Mouse (Mus musculus) hematopoietic stem cell, adult 5-6 weeks (primary cell): Measurements from ENCODE around the gene Tspan17. TPM values are rescaled to one million over a fixed set of nuclear protein-coding genes. Genes with fewer than 3 reads are reported as not detected.

Experiments used
- ATAC-seq, 2 experiments: fragments of 125-278 bp in 1 of 2; replicated peaks in 1 of 2; 2 replicates each; pipeline ENCODE4 v1.8.0; 2016 to 2017; ENCODE audit warnings: inconsistent platforms in 2 of 2, mild to moderate bottlenecking in 2 of 2, moderate number of reproducible peaks in 2 of 2, low read depth in 1 of 2, moderate TSS enrichment in 1 of 2; ENCODE audit not compliant: low FRiP score in 2 of 2, poor library complexity in 2 of 2, severe bottlenecking in 2 of 2, insufficient read depth in 1 of 2, low TSS enrichment in 1 of 2
- total RNA-seq: library from RNA; stranded (forward); fragments of 172-1452, 232-1000 nt; gene quantifications from 2 replicates; pipeline ENCODE4 v1.2.3, GENCODE M21; 2017

Gene Tspan17
- total RNA-seq, 1 experiment from 2014 or later: not detected

- ATAC-seq: no peak
Measured at GRCm38 (mm10) chr13:54828508-54828907, 39.3 kb downstream of the Tspan17 start.

- no peak for ATAC-seq
Measured at GRCm38 (mm10) chr13:54829450-54829849, 40.3 kb downstream of the Tspan17 start.

- no peak for ATAC-seq
Measured at GRCm38 (mm10) chr13:54836351-54837030, 47.3 kb downstream of the Tspan17 start.

- ATAC-seq: no peak
Measured at GRCm38 (mm10) chr13:54837061-54837460, 47.9 kb downstream of the Tspan17 start.

GRCm38 (mm10) chr13:54837471-54837889, 48.3 kb downstream of the Tspan17 start:
- no peak for ATAC-seq

- peak in 1 of 2 experiments; percentile 53; a peak in 2 of 4 replicates for ATAC-seq
Measured at GRCm38 (mm10) chr13:54838540-54838939, 49.4 kb downstream of the Tspan17 start.

GRCm38 (mm10) chr13:54839211-54839610, 50.0 kb downstream of the Tspan17 start:
- no peak for ATAC-seq

GRCm38 (mm10) chr13:54844579-54844978, 55.4 kb downstream of the Tspan17 start:
- ATAC-seq: no peak

Other genes with a start within 250 kb of the Tspan17 start
- gene 4833439L19Rik, start 223.9 kb upstream of the Tspan17 start, total RNA-seq: 20.8 and 27.9 TPM in 2 replicates
- 9.3 and 9.9 TPM in 2 replicates for gene Arl10, start 214.4 kb upstream of the Tspan17 start, total RNA-seq
- gene Nop16, start 199.3 kb upstream of the Tspan17 start, total RNA-seq: 56.9 and 59.5 TPM in 2 replicates
- gene Higd2a, start 199.2 kb upstream of the Tspan17 start, total RNA-seq: 36.7 and 40.1 TPM in 2 replicates
- 30.5 and 40.7 TPM in 2 replicates for gene Cltb, start 178.0 kb upstream of the Tspan17 start, total RNA-seq
- gene Faf2, start 167.6 kb upstream of the Tspan17 start, total RNA-seq: 44.5 and 51.6 TPM in 2 replicates
- gene Rnf44, start 95.5 kb upstream of the Tspan17 start, total RNA-seq: 24.5 and 44.4 TPM in 2 replicates
- not detected in 2 replicates for gene Cdhr2, start 87.9 kb upstream of the Tspan17 start, total RNA-seq
- not detected in 2 replicates for gene Gprin1, start 39.5 kb upstream of the Tspan17 start, total RNA-seq
- gene Sncb, start 22.8 kb upstream of the Tspan17 start, total RNA-seq: not detected in 2 replicates
- not detected in 2 replicates for gene Eif4e1b, start 5.4 kb upstream of the Tspan17 start, total RNA-seq
- 1.3 and 2.9 TPM in 2 replicates for gene Unc5a, start 160.0 kb downstream of the Tspan17 start, total RNA-seq
- gene Hk3, start 232.0 kb downstream of the Tspan17 start, total RNA-seq: 32.0 and 64.9 TPM in 2 replicates